Mouse (Mus musculus) midbrain, embryonic 11.5 days (tissue): ENCODE data around the gene Surf2. TPM values are rescaled to one million over a fixed set of nuclear protein-coding genes. Genes with fewer than 3 reads are reported as not detected.

Source experiments
- ATAC-seq: fragments of 200-750 bp; cut with Nextera tagmentation; 2 replicates; pipeline ENCODE4 v1.8.0; 2017; ENCODE audit warnings: moderate TSS enrichment, moderate library complexity; ENCODE audit not compliant: low FRiP score
- DNase-seq: peaks from one replicate; pipeline ENCODE4 v3.0.0; 2015; ENCODE audit warnings: low spot score; ENCODE audit errors: missing footprints
- H3K27ac ChIP-seq: fragments of 300-500 bp; sonication (generic); 2 replicates; pipeline ENCODE4 v1.5.1; 2014; ENCODE audit warnings: low read depth, low read length
- H3K27me3 ChIP-seq: fragments of 300-500 bp; sonication (generic); 2 replicates; pipeline ENCODE4 v1.6.1; 2014; ENCODE audit warnings: mild to moderate bottlenecking, low read length, moderate library complexity, mixed read lengths; ENCODE audit not compliant: control insufficient read depth, insufficient read depth
- H3K36me3 ChIP-seq: fragments of 300-500 bp; sonication (generic); 2 replicates; pipeline ENCODE4 v1.6.1; 2014; ENCODE audit warnings: mild to moderate bottlenecking, low read length, moderate library complexity, mixed read lengths; ENCODE audit not compliant: control insufficient read depth, insufficient read depth
- H3K4me1 ChIP-seq: fragments of 300-500 bp; sonication (generic); 2 replicates; pipeline ENCODE4 v1.6.1; 2014; ENCODE audit warnings: low read length; ENCODE audit not compliant: control insufficient read depth, insufficient read depth
- H3K4me2 ChIP-seq: fragments of 300-500 bp; sonication (generic); 2 replicates; pipeline ENCODE4 v1.6.1; 2014; ENCODE audit warnings: mild to moderate bottlenecking, moderate library complexity
- H3K4me3 ChIP-seq: fragments of 300-500 bp; sonication (generic); 2 replicates; pipeline ENCODE4 v1.5.1; 2014; ENCODE audit warnings: low read depth, low read length
- H3K9ac ChIP-seq: fragments of 300-500 bp; sonication (generic); 2 replicates; pipeline ENCODE4 v1.6.1; 2014; ENCODE audit warnings: low read length
- H3K9me3 ChIP-seq: fragments of 300-500 bp; sonication (generic); 2 replicates; pipeline ENCODE4 v1.6.1; 2016; ENCODE audit warnings: low read length; ENCODE audit not compliant: control insufficient read depth
- WGBS: fragments of 180-500 bp; shearing (Covaris S2); extraction: QIAGEN DNeasy Blood & Tissue Kit; methylation state at CpG from one replicate; pipeline ENCODE4 v1.1.7; 2014; 5-methylcytosine and 5-hydroxymethylcytosine counted together
- polyA plus RNA-seq: library from polyadenylated mRNA; unstranded; fragments of >200 nt; fragmentation: Nextera tagmentation; extraction: Ambion mirVana; gene quantifications from 2 replicates; pipeline ENCODE4 v1.2.1, GENCODE M21; 2014

The Surf2 gene
- polyA plus RNA-seq, 1 experiment from 2014 or later, result 46.5 TPM

DNA sequence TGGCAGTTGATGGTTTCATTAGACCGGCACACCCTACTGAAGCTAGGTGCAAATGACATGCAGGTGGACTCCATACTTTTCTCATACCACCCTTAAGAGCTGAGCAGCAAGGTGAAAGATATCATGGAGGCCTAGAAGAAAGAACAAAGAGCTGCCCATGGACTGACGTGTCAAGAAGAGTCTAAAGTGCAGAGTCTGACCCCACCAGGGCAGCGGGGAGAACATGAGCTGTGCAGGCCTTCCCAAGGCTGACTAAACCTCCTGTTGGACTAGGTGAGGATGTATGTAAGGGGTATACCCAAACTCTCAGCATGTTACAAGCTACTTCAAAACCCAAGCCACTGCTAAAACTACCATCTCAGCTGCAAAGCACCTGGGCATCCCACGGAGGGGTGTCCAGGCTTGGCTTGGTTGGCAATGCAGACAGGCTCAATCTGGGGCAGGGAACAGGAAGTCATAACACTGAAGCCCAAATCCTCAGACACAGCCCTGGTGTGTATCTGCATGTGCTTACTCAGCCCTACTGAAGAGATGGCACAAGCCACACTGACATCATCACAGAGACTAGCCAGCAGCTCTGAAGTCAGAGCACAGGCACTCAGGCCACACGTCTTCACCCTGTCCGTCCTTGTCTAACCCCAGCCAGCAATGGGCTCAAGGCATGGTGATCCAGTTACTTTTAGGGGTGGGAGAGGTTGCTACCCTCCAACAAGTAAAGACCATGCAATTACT is 11.7 kb downstream of the Surf2 start:
- no peak overlapping the region for H3K4me2 ChIP-seq
- no peak for DNase-seq
- 93% methylated on average over 6 of the region's 6 CpGs for WGBS
- no peak overlapping the region for H3K27ac ChIP-seq
- H3K4me1 ChIP-seq, result peaks cover 8% of the 10 kb centered on the region
- ATAC-seq, result no peak
- no peak overlapping the region; the same call in 1 of the 2 replicates for H3K9ac ChIP-seq
- H3K36me3 ChIP-seq, result peaks cover 28% of the 10 kb centered on the region
- no peaks in the 10 kb centered on the region for H3K9me3 ChIP-seq
- no peak overlapping the region for H3K4me3 ChIP-seq
- H3K27me3 ChIP-seq, result no peaks in the 10 kb centered on the region

- WGBS, result 56% methylated on average over 1 of the region's 1 CpGs
- DNase-seq (peak; percentile 93), ATAC-seq (no peak)
- Histone ChIP-seq H3K4me3 (no peak overlapping the region), H3K9me3 (no peaks in the 10 kb centered on the region), H3K9ac (no peak overlapping the region), H3K27me3 (no peaks in the 10 kb centered on the region), H3K36me3 (peaks cover 7% of the 10 kb centered on the region), H3K27ac (no peak overlapping the region), H3K4me2 (no peak overlapping the region), H3K4me1 (peaks cover 8% of the 10 kb centered on the region)
Measured at GRCm38 (mm10) chr2:26930390-26930789, 14.2 kb downstream of the Surf2 start.

DNA sequence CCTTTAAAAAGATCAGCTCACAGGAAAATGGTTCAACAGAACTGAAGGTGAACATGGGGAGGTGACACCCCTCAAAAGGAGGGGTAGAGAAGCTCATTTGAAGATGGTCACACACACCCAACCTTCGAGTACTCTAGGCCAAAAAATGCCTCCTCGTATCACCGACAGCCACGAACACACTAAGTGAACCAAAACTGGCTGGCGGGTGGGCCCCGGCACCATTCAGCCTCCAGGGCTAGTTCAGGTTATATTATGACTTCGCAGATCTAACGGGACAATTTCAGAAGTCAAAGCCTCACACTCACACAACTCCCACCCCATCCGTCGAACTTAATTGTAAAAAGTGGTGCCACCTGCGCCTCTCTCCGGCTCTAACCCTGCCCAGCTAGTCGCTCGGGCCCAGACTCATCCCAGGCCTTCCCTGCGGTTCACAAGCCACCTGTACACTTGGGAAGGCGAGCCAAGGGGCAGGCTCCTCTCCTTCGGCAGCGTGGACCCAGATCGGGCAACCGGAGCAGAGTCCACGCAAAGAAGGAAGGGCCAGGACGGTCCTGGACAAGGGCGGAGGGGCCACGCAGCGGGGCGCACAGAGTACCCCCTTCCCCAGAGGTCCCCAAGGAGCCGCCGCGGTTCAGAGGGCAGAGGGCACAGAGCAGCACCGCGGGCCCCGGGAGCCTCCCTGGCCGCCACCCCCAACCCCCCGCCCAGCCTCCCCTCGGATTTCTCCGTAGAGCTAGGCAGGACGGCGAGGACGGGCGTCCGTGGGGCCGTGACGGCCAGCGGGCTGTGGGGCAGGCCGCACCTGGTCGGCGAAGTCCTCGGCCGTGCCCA is 16.5 kb downstream of the Surf2 start:
- peak overlapping the region; percentile 68 for H3K27ac ChIP-seq
- DNase-seq, result peak; percentile 86
- H3K9me3 ChIP-seq, result no peaks in the 10 kb centered on the region
- peak overlapping the region; percentile 97 for H3K9ac ChIP-seq
- peaks cover 8% of the 10 kb centered on the region for H3K4me1 ChIP-seq
- H3K4me3 ChIP-seq, result peak overlapping the region; percentile 97
- 3% methylated on average over 38 of the region's 49 CpGs for WGBS
- H3K27me3 ChIP-seq, result no peaks in the 10 kb centered on the region
- ATAC-seq, result no peak
- peak overlapping the region; percentile 86 for H3K4me2 ChIP-seq
- H3K36me3 ChIP-seq, result no peaks in the 10 kb centered on the region

DNA sequence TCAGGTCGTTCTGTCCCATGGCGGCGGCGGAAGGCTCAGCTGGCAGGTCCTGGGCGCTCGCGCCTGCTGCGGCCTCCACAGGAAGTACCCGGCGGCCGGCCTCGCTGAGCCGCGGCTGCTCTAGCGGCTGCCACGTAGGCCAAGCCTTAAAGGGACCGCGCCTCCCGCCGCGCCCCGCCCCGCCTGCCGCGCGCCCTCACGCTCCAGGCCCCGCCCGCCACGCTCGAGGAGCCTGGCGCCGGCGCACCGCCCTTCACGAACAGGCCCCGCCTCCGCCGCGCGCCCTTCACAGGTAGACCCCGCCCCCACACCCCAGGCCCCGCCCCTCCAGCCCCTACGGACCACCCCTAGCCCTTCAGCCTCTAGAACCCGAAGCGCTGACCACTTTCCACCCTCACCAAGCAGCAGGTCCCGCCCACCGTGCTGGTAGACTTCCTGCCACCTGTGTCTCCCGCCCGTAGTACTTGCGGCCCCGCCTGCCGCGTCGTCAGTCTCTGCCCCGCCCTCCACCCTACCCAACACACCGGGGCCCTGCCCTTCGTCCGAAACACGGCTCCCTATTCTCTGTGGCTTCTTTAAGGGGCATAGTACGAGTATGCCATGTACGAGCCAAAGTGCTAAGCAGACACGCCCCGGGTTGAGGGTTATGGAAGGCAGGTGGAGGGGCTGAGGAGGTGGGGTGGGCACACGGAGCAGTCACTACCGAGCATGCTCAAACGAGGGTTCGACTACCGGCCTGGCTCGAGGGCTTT is 17.3 kb downstream of the Surf2 start, which contains the start of the genes Surf4 and Stkld1:
Gene Surf4, minus strand, starts transcription at position 625 of the 752 bp plus-strand sequence.
Gene Stkld1, plus strand, starts transcription at position 744 of the 752 bp plus-strand sequence.
- H3K27me3 ChIP-seq, result no peaks in the 10 kb centered on the region
- 1% methylated on average over 43 of the region's 70 CpGs for WGBS
- peak within 1 kb of the TSS; percentile 68 for H3K27ac ChIP-seq
- DNase-seq (peak; percentile 99), ATAC-seq (peak; percentile 96)
- H3K4me3 ChIP-seq, result peak within 1 kb of the TSS; percentile 97
- H3K36me3 ChIP-seq, result no peaks in the 10 kb centered on the region
- H3K4me2 ChIP-seq, result peak within 1 kb of the TSS; percentile 86
- H3K4me1 ChIP-seq, result peaks cover 8% of the 10 kb centered on the region
- no peaks in the 10 kb centered on the region for H3K9me3 ChIP-seq
- H3K9ac ChIP-seq, result peak within 1 kb of the TSS; percentile 97

DNA sequence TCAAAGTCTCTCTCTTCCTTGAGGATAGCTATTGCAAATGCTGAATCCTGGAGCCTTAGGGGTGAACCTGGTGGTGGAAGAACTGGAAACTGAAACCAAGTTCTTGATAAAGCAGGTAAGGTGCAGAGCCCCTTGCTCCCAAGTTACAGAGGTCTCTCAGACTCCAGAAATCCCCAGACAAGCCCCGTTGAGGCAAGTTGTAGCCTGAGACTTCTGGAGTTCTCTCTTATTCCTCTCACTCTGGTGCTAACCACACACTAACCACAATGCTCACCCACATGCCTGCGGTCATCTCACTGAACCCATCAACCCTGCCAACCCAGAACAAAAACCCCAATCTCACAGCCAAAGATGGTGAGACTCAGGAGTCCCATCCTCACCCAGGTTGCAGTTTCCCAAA is 19.1 kb downstream of the Surf2 start:
- Histone ChIP-seq H3K27ac (no peak overlapping the region), H3K4me1 (peaks cover 8% of the 10 kb centered on the region), H3K4me2 (no peak overlapping the region), H3K9me3 (no peaks in the 10 kb centered on the region), H3K36me3 (no peaks in the 10 kb centered on the region), H3K4me3 (no peak overlapping the region), H3K9ac (no peak overlapping the region), H3K27me3 (no peaks in the 10 kb centered on the region)
- DNase-seq (no peak), ATAC-seq (no peak)
- WGBS, result 85% methylated on average over 2 of the region's 2 CpGs

DNA sequence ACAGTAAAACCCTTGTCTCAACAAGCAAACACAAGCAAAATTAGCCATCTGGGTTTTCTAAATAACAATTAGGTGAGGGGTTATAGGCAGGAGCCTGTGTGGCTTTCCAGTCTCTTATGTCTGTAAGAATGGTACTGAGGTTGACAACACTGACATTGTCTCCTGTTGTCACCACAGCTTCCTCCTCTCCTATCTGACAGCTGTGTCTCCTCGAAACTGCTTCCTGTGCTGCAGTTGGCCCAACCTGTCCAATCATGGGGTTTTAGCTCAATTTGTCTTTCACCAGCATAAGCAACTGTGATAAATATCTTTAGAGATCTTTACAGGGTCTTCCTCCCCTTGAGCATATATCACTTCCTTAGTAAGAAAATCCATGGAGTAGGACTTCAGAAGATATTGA is 20.3 kb downstream of the Surf2 start:
- Histone ChIP-seq H3K36me3 (no peaks in the 10 kb centered on the region), H3K27me3 (no peaks in the 10 kb centered on the region), H3K4me2 (no peak overlapping the region), H3K9ac (no peak overlapping the region), H3K4me3 (no peak overlapping the region), H3K27ac (no peak overlapping the region), H3K4me1 (peaks cover 8% of the 10 kb centered on the region), H3K9me3 (no peaks in the 10 kb centered on the region)
- DNase-seq, result no peak
- ATAC-seq, result no peak
- WGBS, result 78% methylated on average over 1 of the region's 1 CpGs

GRCm38 (mm10) chr2:26941539-26941938 is 25.4 kb downstream of the Surf2 start:
- Histone ChIP-seq H3K27me3 (no peaks in the 10 kb centered on the region), H3K4me1 (no peaks in the 10 kb centered on the region), H3K27ac (no peak overlapping the region), H3K4me2 (no peak overlapping the region), H3K9me3 (no peaks in the 10 kb centered on the region), H3K4me3 (no peak overlapping the region), H3K9ac (no peak overlapping the region), H3K36me3 (no peaks in the 10 kb centered on the region)
- WGBS, result 46% methylated on average over 5 of the region's 5 CpGs
- ATAC-seq (no peak), DNase-seq (no peak)

- WGBS, result 80% methylated on average over 3 of the region's 3 CpGs
- DNase-seq, result no peak
- ATAC-seq, result no peak
- Histone ChIP-seq H3K4me1 (no peaks in the 10 kb centered on the region), H3K4me2 (no peak overlapping the region), H3K9ac (no peak overlapping the region), H3K27ac (no peak overlapping the region), H3K9me3 (no peaks in the 10 kb centered on the region), H3K4me3 (no peak overlapping the region), H3K27me3 (no peaks in the 10 kb centered on the region), H3K36me3 (no peaks in the 10 kb centered on the region)
Measured at GRCm38 (mm10) chr2:26943253-26943652, 27.1 kb downstream of the Surf2 start.
